Mouse (Mus musculus) hindbrain, embryonic 14.5 days (tissue): Measurements from ENCODE around the gene Stx19. TPM values are rescaled to one million over a fixed set of nuclear protein-coding genes. Genes with fewer than 3 reads are reported as not detected.

Experiments used
- ATAC-seq: fragments of 200-750 bp; cut with Nextera tagmentation; 2 replicates; pipeline ENCODE4 v1.8.0; 2017; ENCODE audit warnings: moderate number of reproducible peaks, mild to moderate bottlenecking, moderate TSS enrichment, moderate library complexity; ENCODE audit not compliant: low FRiP score
- DNase-seq: peaks from one replicate; pipeline ENCODE4 v3.0.0-alpha.2; 2015; ENCODE audit warnings: low spot score
- H3K27ac ChIP-seq: fragments of 300-500 bp; sonication (generic); 2 replicates; pipeline ENCODE4 v1.5.1; 2014; ENCODE audit warnings: mild to moderate bottlenecking, moderate library complexity
- H3K27me3 ChIP-seq: fragments of 300-500 bp; sonication (generic); 2 replicates; pipeline ENCODE4 v1.6.1; 2014; ENCODE audit warnings: mild to moderate bottlenecking, low read length, mixed read lengths; ENCODE audit not compliant: control insufficient read depth, insufficient read depth
- H3K36me3 ChIP-seq: fragments of 300-500 bp; sonication (generic); replicated peaks from 2 replicates; pipeline ENCODE4 v1.6.1; 2014; ENCODE audit not compliant: control insufficient read depth, insufficient read depth
- H3K4me1 ChIP-seq: fragments of 300-500 bp; sonication (generic); replicated peaks from 2 replicates; pipeline ENCODE4 v1.6.1; 2014; ENCODE audit warnings: antibody characterized with exemption, low read length, mixed read lengths; ENCODE audit not compliant: control insufficient read depth, insufficient read depth
- H3K4me2 ChIP-seq: fragments of 300-500 bp; sonication (generic); replicated peaks from 2 replicates; pipeline ENCODE4 v1.6.1; 2014; ENCODE audit warnings: mild to moderate bottlenecking, moderate library complexity
- H3K4me3 ChIP-seq: fragments of 300-500 bp; sonication (generic); replicated peaks from 2 replicates; pipeline ENCODE4 v1.5.1; 2014; ENCODE audit warnings: mild to moderate bottlenecking, low read length
- H3K9ac ChIP-seq: fragments of 300-500 bp; sonication (generic); 2 replicates; pipeline ENCODE4 v1.6.1; 2014
- H3K9me3 ChIP-seq: fragments of 300-500 bp; sonication (generic); 2 replicates; pipeline ENCODE4 v1.6.1; 2016; ENCODE audit warnings: low read length; ENCODE audit not compliant: control insufficient read depth
- WGBS: fragments of 180-500 bp; shearing (Covaris S2); extraction: QIAGEN DNeasy Blood & Tissue Kit; methylation state at CpG from one replicate; pipeline ENCODE4 v1.1.7; 2014; 5-methylcytosine and 5-hydroxymethylcytosine counted together
- polyA plus RNA-seq: library from polyadenylated mRNA; unstranded; fragments of >200 nt; fragmentation: Nextera tagmentation; extraction: Ambion mirVana; gene quantifications from 2 replicates; pipeline ENCODE4 v1.2.1, GENCODE M21; 2014

Stx19 gene
- polyA plus RNA-seq, 1 experiment from 2014 or later: 0.32 TPM

DNA sequence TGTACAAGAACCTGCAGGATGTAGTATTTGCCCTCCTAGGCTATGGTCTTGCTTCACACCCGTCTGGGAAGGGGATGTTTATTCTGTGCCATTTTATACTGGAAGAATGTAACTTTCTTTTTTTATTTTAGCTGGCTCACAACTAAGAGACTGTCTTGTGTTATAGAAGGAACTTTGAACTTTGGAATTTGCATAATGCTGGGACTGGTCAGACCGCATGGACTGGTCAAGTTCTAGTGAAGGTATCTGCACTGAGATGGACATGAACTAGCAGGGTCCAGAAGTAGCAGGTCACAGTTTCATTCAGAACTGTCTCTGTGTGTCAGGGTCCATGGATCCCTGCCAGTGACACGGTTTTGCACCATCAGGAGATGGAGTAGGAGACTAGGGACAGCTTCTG lies 14.6 kb upstream of the Stx19 start:
- 92% methylated on average over 3 of the region's 3 CpGs for WGBS

DNA sequence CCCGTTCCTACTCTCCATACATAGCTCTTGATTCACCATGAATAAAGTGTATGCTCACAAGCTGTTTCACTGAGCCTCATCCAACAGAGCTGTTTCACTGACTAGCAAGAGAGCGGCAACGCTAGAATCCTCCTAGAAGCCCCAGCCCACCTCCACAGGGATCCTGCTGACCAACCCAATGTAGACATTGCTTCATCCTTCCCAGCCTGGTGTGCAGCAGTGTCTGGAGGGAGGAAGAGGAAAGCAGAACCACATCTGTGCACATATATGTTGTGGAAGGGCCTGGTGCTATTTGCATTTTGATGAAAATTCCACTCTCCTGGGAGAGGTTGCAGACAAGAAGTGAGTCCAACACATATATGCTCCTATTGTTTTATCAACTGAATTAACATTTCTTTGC lies 9.9 kb upstream of the Stx19 start:
- no peak overlapping the region for H3K4me2 ChIP-seq
- H3K9ac ChIP-seq: no peak overlapping the region
- no peak overlapping the region for H3K27ac ChIP-seq
- ATAC-seq (no peak), DNase-seq (no peak)
- no peaks in the 10 kb centered on the region for H3K27me3 ChIP-seq
- no peak overlapping the region for H3K4me3 ChIP-seq
- no peaks in the 10 kb centered on the region for H3K9me3 ChIP-seq
- WGBS: 88% methylated on average over 3 of the region's 3 CpGs
- H3K36me3 ChIP-seq: peaks cover 35% of the 10 kb centered on the region
- H3K4me1 ChIP-seq: no peaks in the 10 kb centered on the region

More for the DNA sequence above, 14.6 kb upstream of the Stx19 start:
- H3K36me3 ChIP-seq: peaks cover 45% of the 10 kb centered on the region
- DNase-seq (no peak), ATAC-seq (no peak)
- no peaks in the 10 kb centered on the region for H3K4me1 ChIP-seq
- H3K27ac ChIP-seq: no peak overlapping the region
- no peak overlapping the region for H3K9ac ChIP-seq
- no peak overlapping the region for H3K4me3 ChIP-seq
- H3K9me3 ChIP-seq: no peaks in the 10 kb centered on the region
- no peaks in the 10 kb centered on the region for H3K27me3 ChIP-seq
- no peak overlapping the region for H3K4me2 ChIP-seq

DNA sequence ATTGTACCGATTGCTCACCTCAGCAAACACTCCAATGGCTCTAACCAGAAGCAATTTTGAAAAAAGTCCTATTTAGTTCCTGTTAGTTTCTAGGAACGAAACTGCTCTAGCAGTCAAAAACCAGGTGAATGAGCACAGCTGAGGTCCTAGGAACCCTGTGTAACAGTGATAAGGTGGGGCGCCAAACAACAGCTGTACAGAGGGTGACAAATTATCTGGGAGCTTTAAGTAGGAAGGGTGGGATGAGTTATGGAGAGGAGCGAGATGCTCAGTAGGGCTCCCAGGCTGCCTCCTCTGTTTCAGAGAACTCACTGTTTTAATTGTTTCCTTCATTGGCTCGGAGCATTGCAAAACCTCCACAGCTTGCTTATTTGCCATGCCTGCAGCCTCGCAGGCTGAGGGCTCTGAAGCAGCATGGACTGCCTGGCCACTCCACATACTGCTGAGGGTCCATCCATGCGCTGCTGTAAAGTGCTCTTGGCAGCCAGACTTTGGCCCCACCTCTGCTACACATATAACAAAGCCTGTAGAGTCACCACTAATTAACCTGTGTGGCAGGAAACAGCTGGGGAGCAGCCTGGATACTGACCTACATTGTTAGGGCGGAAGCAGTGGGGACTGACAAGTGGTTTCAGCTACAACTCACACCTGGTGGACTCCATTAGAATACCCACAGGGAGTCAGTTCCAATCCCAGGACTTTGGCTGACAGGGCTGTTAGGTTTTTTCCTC lies 7.1 kb upstream of the Stx19 start:
- Histone ChIP-seq H3K9me3 (no peaks in the 10 kb centered on the region), H3K4me2 (no peak overlapping the region), H3K36me3 (peaks cover 19% of the 10 kb centered on the region), H3K27ac (no peak overlapping the region), H3K9ac (no peak overlapping the region), H3K27me3 (no peaks in the 10 kb centered on the region), H3K4me1 (no peaks in the 10 kb centered on the region), H3K4me3 (no peak overlapping the region)
- 65% methylated on average over 8 of the region's 8 CpGs for WGBS
- ATAC-seq (no peak; the same call in 1 of the 2 replicates), DNase-seq (no peak)

DNA sequence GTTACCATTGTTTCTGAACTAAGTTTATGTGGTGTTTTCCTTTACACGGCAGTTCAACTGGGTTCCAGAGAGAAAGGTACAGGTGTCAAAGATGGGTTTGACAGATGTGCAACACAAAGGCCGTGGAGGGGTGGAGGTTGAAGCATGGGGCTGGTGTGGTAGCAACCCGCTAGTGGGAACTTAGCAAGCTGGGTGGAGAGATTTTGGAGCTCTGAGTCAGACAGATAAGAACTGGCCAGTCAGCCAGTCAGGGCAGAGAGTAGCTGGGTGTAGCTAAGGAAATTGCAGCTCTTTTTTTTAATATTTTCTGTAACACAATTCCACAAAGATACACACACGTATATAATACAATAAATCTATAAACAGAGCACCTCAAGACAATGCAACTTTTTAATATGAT lies 3.6 kb upstream of the Stx19 start:
- Histone ChIP-seq H3K4me1 (no peaks in the 10 kb centered on the region), H3K9me3 (no peaks in the 10 kb centered on the region), H3K4me2 (no peak overlapping the region), H3K36me3 (peaks cover 4% of the 10 kb centered on the region; the same call in 1 of the 2 replicates), H3K9ac (no peak overlapping the region), H3K27me3 (no peaks in the 10 kb centered on the region), H3K27ac (no peak overlapping the region), H3K4me3 (no peak overlapping the region)
- ATAC-seq (no peak), DNase-seq (no peak)
- 89% methylated on average over 4 of the region's 4 CpGs for WGBS

DNA sequence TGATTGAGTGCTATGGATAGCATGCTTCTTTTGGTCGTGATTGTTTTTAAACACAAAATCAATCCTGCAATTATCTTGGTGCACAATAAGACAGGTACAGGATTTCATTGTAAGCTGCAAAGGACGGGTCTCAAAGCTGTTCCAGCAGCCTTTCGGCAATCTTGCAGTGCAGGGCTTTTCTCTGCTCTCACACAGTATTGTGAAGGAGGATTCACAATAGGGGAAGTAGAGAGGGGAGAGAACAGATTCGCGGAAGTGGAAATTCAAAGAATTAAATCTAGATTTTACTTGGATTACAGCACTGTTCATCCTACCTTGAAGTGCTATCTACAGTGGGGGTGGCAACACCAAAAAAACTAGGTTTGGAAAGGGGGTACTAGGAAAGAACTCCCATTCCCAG lies 686 bp upstream of the Stx19 start:
- DNase-seq (no peak), ATAC-seq (no peak)
- Histone ChIP-seq H3K4me3 (no peak overlapping the region), H3K27ac (no peak overlapping the region), H3K4me2 (no peak overlapping the region), H3K9ac (no peak overlapping the region), H3K9me3 (no peaks in the 10 kb centered on the region), H3K4me1 (no peaks in the 10 kb centered on the region), H3K27me3 (no peaks in the 10 kb centered on the region), H3K36me3 (no peaks in the 10 kb centered on the region; the same call in 1 of the 2 replicates)
- WGBS: 81% methylated on average over 5 of the region's 5 CpGs

DNA sequence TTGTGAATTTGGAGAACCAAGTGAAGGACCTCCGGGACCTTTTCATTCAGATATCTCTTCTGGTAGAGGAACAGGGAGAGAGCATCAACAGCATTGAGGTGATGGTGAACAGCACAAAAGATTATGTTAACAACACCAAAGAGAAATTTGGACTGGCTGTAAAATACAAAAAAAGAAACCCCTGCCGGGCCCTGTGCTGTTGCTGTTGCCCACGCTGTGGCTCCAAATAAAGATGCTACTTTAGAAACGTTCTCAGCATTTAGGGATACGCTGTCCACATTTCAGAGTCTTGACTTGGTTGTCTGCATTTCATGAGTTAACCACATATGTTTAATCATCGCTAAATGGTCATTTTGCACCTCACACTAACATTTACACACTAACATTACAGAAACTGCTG lies 8.0 kb downstream of the Stx19 start:
- no peak for DNase-seq
- Histone ChIP-seq H3K9ac (no peak overlapping the region), H3K36me3 (no peaks in the 10 kb centered on the region), H3K4me1 (no peaks in the 10 kb centered on the region), H3K9me3 (no peaks in the 10 kb centered on the region), H3K27ac (no peak overlapping the region), H3K4me3 (no peak overlapping the region), H3K27me3 (no peaks in the 10 kb centered on the region), H3K4me2 (no peak overlapping the region)
- no peak for ATAC-seq
- 92% methylated on average over 6 of the region's 6 CpGs for WGBS

DNA sequence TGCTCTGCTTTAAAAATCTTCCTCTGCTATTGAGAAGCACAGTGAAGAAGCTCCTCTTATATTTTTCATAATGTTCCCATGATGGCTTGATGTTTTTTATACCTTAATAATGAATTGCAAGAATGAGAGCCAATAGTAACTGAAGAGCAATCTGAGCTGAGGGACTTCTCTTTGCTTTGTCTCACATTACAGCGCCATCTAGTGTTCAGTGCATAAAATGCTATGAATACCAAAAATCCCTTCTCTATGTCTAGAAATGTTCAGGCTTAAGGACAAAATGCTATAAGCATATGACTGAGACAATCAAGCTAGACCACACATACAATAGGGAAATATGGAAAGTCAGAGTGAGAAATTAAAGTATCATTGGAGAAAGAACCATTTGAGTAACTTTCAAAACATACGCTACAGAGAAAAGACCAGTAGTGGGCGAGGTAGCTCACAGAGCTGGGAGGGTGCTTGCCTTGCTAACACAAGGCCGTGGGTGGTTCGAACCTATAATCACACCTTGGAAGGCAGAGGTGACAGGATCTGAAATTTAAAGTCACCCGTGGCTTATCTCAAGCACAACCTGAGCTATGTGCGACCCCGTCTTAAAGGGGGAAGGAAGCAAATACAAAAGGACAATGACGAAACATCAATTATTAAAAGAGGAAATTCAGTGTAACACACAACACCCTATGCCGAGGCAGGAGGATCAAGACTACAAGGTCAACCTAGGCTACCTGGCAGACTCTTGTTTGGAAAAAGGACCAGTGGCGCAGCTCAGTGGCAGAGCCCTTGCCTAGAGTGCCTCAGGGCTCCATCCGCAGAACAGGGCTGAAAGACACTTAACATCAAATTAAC lies 11.9 kb downstream of the Stx19 start:
- Histone ChIP-seq H3K4me1 (no peaks in the 10 kb centered on the region), H3K9me3 (no peaks in the 10 kb centered on the region), H3K4me2 (no peak overlapping the region), H3K27me3 (no peaks in the 10 kb centered on the region), H3K36me3 (no peaks in the 10 kb centered on the region), H3K4me3 (no peak overlapping the region), H3K27ac (no peak overlapping the region), H3K9ac (no peak overlapping the region)
- DNase-seq (peak; percentile 84), ATAC-seq (peak; percentile 40; the same call in 1 of the 2 replicates)
- 80% methylated on average over 12 of the region's 12 CpGs for WGBS

DNA sequence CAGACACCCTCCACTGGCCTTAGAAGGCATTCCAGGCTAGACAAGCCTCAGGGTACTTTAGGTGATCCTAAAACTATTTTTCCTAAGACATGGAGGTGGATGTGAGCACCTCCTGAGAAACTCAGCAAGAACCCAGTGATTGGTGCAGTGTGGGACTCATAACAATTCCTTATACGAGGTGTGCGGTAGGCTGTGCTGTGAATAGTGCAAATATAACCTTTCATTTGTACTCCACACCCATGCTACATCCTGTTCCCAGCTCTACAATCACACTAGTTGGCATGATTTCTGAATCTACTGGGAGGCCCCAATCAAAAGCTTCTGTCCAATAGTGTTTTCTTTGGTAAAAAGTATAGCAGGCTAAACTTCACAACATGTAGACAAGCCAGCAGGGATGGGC lies 17.6 kb downstream of the Stx19 start:
- H3K4me2 ChIP-seq: no peak overlapping the region
- DNase-seq: no peak
- no peaks in the 10 kb centered on the region for H3K4me1 ChIP-seq
- H3K27me3 ChIP-seq: no peaks in the 10 kb centered on the region
- no peak overlapping the region for H3K9ac ChIP-seq
- H3K27ac ChIP-seq: no peak overlapping the region
- WGBS: 86% methylated on average over 2 of the region's 2 CpGs
- no peaks in the 10 kb centered on the region for H3K9me3 ChIP-seq
- no peak; the same call in 1 of the 2 replicates for ATAC-seq
- H3K4me3 ChIP-seq: no peak overlapping the region
- no peaks in the 10 kb centered on the region for H3K36me3 ChIP-seq

DNA sequence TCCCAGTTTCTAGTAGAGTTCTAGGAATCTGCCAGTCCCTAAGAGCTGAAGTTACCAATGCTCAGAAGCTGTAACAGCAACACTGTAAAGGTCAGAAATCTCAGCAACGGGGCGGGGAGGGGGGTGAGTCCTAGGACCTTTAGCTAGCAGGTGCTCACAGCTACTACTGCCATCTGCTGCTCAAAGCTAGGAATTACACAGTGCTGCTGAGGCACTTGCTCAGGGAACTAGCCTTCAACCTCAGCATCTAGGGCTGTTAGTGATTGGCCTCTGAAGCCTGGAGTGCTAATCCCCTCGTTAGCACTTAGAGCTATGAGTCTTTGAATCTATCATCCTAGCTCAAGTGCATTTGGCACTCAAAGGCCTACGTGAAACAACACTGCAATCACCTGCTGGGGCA lies 18.0 kb downstream of the Stx19 start:
- Histone ChIP-seq H3K27me3 (no peaks in the 10 kb centered on the region), H3K9ac (no peak overlapping the region), H3K4me3 (no peak overlapping the region), H3K36me3 (no peaks in the 10 kb centered on the region), H3K9me3 (no peaks in the 10 kb centered on the region), H3K4me2 (no peak overlapping the region), H3K4me1 (no peaks in the 10 kb centered on the region), H3K27ac (no peak overlapping the region)
- DNase-seq (peak; percentile 48), ATAC-seq (peak; percentile 37; the same call in 1 of the 2 replicates)
- 19% methylated on average over 4 of the region's 4 CpGs for WGBS
